Comparison of ENCODE assay signal across 7 mouse cellular contexts in the genomic region with DNA sequence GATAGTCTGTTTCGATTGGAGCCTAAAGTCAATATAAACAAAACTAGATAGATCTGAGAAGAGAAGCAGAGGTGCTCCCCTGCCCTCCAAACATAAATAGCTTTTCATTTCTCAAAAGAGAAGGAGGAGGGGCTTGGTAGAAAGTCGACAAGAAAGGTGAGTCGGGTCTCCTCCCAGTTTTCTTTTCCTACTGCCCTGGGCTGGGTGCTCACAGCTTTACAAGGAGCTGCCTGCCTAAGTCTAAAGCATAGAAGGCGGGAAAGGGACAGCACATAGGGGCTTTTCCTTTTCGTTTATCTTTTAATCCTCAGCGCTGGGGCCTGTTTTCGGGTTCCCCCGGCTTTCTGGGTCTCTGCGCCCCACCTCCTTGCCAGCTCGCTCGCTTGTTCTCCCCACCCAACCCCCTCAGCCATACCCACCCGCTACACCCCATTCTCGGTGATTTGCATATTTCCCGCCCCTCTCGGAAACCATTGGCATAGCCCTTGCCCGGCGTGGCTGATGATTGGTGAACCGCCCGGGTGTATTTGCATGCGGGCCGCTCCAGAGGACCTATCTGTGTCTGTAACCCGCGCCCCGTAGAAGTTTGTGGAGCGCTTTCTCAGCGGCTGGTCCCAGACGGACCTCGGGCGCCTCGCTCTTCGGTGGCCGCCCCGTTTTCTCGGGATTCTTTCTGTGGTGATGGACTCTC. TPM values are rescaled to one million over a fixed set of nuclear protein-coding genes. Genes with fewer than 3 reads are reported as not detected.
DNase-seq lines count a peak whose midpoint lies in the region; ATAC-seq and TF ChIP-seq lines count a peak whose summit lies in the region.

Abtb2 (plus strand) TSS at position 579 of the 691 bp plus-strand sequence.

- TF ChIP-seq CTCF in kidney, adult 2 months (conservative IDR thresholded peaks at IDR 0.05; ENCODE audit: insufficient read depth, insufficient read length, low read depth, low read length): no peak
- no peak; the same call in 1 of the 2 replicates for TF ChIP-seq CTCF in small intestine, adult 2 months (IDR thresholded peaks at IDR 0.05; ENCODE audit: extremely low read depth, insufficient read length, insufficient replicate concordance, low read depth, low read length)

- peak; percentile 95 for ATAC-seq in embryonic facial prominence, embryonic 12.5 days (ENCODE audit: insufficient number of reproducible peaks, insufficient read depth, low FRiP score, low TSS enrichment)
- peak; percentile 93 for ATAC-seq in limb, embryonic 11.5 days (ENCODE audit: insufficient number of reproducible peaks, low FRiP score, low TSS enrichment, low read depth)
- peak; percentile 97 for ATAC-seq in midbrain, embryonic 13.5 days

- under 1% methylated on average over 34 of the region's 34 CpGs for WGBS in embryonic facial prominence, embryonic 12.5 days
- under 1% methylated on average over 34 of the region's 34 CpGs for WGBS in kidney, adult 2 months
- under 1% methylated on average over 34 of the region's 34 CpGs for WGBS in limb, embryonic 11.5 days
- under 1% methylated on average over 34 of the region's 34 CpGs for WGBS in midbrain, embryonic 13.5 days
- WGBS in small intestine, adult 2 months: 1% methylated on average over 34 of the region's 34 CpGs

- DNase-seq in adrenal gland, postnatal 36 days: peak; percentile 95 to 97
- peak; percentile 96 to 97 for DNase-seq in heart, adult 18-20 months
- peak; percentile 98 for DNase-seq in kidney, adult 2 months
- DNase-seq in limb, embryonic 11.5 days (ENCODE audit: low spot score): peak; percentile 94

- peak within 1 kb of the TSS; percentile 92 for H3K27ac ChIP-seq in embryonic facial prominence, embryonic 12.5 days
- peak within 1 kb of the TSS; percentile 74 for H3K27ac ChIP-seq in kidney, adult 2 months (ENCODE audit: insufficient read depth, low read depth, low read length)
- peak within 1 kb of the TSS; percentile 76 for H3K27ac ChIP-seq in limb, embryonic 11.5 days (replicated peaks; ENCODE audit: low read depth, low read length)
- H3K27ac ChIP-seq in midbrain, embryonic 13.5 days: peak within 1 kb of the TSS; percentile 81
- H3K27ac ChIP-seq in small intestine, adult 2 months (ENCODE audit: insufficient read depth, low read depth, low read length): peak within 1 kb of the TSS; percentile 14; the same call in 1 of the 2 replicates

- peak within 1 kb of the TSS; percentile 79 for H3K9ac ChIP-seq in embryonic facial prominence, embryonic 12.5 days
- peak within 1 kb of the TSS; percentile 71 for H3K9ac ChIP-seq in limb, embryonic 11.5 days (ENCODE audit: low read length)
- peak within 1 kb of the TSS; percentile 80 for H3K9ac ChIP-seq in midbrain, embryonic 13.5 days (replicated peaks)

- H3K4me3 ChIP-seq in embryonic facial prominence, embryonic 12.5 days: peak within 1 kb of the TSS; percentile 77
- peak within 1 kb of the TSS; percentile 90 for H3K4me3 ChIP-seq in kidney, adult 2 months (ENCODE audit: insufficient read depth, low read depth, low read length)
- H3K4me3 ChIP-seq in limb, embryonic 11.5 days (ENCODE audit: low read depth, low read length): peak within 1 kb of the TSS; percentile 70
- H3K4me3 ChIP-seq in midbrain, embryonic 13.5 days (replicated peaks): peak within 1 kb of the TSS; percentile 76
- peak within 1 kb of the TSS; percentile 75 for H3K4me3 ChIP-seq in small intestine, adult 2 months (ENCODE audit: low read depth, low read length)

- no peaks in the 10 kb centered on the region for H3K9me3 ChIP-seq in embryonic facial prominence, embryonic 12.5 days
- H3K9me3 ChIP-seq in limb, embryonic 11.5 days (ENCODE audit: control insufficient read depth, low read length): no peaks in the 10 kb centered on the region
- no peaks in the 10 kb centered on the region for H3K9me3 ChIP-seq in midbrain, embryonic 13.5 days

- H3K36me3 ChIP-seq in embryonic facial prominence, embryonic 12.5 days: no peaks in the 10 kb centered on the region
- H3K36me3 ChIP-seq in kidney, adult 2 months (ENCODE audit: control insufficient read depth, insufficient read depth, low read length): no peaks in the 10 kb centered on the region
- H3K36me3 ChIP-seq in limb, embryonic 11.5 days (ENCODE audit: control insufficient read depth, insufficient read depth, low read length): no peaks in the 10 kb centered on the region
- H3K36me3 ChIP-seq in midbrain, embryonic 13.5 days: no peaks in the 10 kb centered on the region
- H3K36me3 ChIP-seq in small intestine, adult 2 months (ENCODE audit: control insufficient read depth, insufficient read depth, low read length): no peaks in the 10 kb centered on the region

- TF ChIP-seq POLR2A in kidney, adult 2 months (IDR thresholded peaks at IDR 0.05; ENCODE audit: low read depth, low read length): peak; percentile 92
- peak; percentile 97 for TF ChIP-seq POLR2A in small intestine, adult 2 months (IDR thresholded peaks at IDR 0.05; ENCODE audit: low read depth, low read length)

- H3K4me1 ChIP-seq in embryonic facial prominence, embryonic 12.5 days: peaks cover 40% of the 10 kb centered on the region
- H3K4me1 ChIP-seq in kidney, adult 2 months (ENCODE audit: control insufficient read depth, insufficient read depth, low read length): peaks cover 20% of the 10 kb centered on the region; the same call in 1 of the 2 replicates
- H3K4me1 ChIP-seq in limb, embryonic 11.5 days (ENCODE audit: control insufficient read depth, insufficient read depth, low read length): peaks cover 17% of the 10 kb centered on the region
- H3K4me1 ChIP-seq in midbrain, embryonic 13.5 days (replicated peaks): peaks cover 53% of the 10 kb centered on the region
- H3K4me1 ChIP-seq in small intestine, adult 2 months (ENCODE audit: control insufficient read depth, insufficient read depth, insufficient read length, low read length): peaks cover 12% of the 10 kb centered on the region

- peaks cover 6% of the 10 kb centered on the region; the same call in 1 of the 2 replicates for H3K27me3 ChIP-seq in embryonic facial prominence, embryonic 12.5 days
- H3K27me3 ChIP-seq in kidney, adult 2 months (replicated peaks; ENCODE audit: control insufficient read depth, insufficient read depth, low read length): no peaks in the 10 kb centered on the region
- no peaks in the 10 kb centered on the region for H3K27me3 ChIP-seq in limb, embryonic 11.5 days (ENCODE audit: control insufficient read depth, insufficient read depth, low read length)
- H3K27me3 ChIP-seq in midbrain, embryonic 13.5 days: peaks cover 7% of the 10 kb centered on the region
- H3K27me3 ChIP-seq in small intestine, adult 2 months (ENCODE audit: control insufficient read depth, insufficient read depth, low read length): peaks cover 4% of the 10 kb centered on the region; the same call in 1 of the 2 replicates

- H3K4me2 ChIP-seq in embryonic facial prominence, embryonic 12.5 days (replicated peaks): peak within 1 kb of the TSS; percentile 88
- peak within 1 kb of the TSS; percentile 95 for H3K4me2 ChIP-seq in limb, embryonic 11.5 days (ENCODE audit: low read depth, severe bottlenecking)
- peak within 1 kb of the TSS; percentile 99 for H3K4me2 ChIP-seq in midbrain, embryonic 13.5 days (replicated peaks)

RNA-seq across cellular contexts. Expression of gene Abtb2, which starts in this region (rescaled TPM):
- total RNA-seq in adrenal gland, postnatal 36 days (2021): 10 to 100 TPM; 33.4 to 51.6 TPM
- 21.2 and 22.7 TPM in 2 replicates for polyA plus RNA-seq in embryonic facial prominence, embryonic 12.5 days (2016; fragmentation: Nextera tagmentation; extraction: Ambion mirVana)
- 10 to 100 TPM; 22.1 to 26.7 TPM for total RNA-seq in heart, adult 18-20 months (2021)
- polyA plus RNA-seq in kidney, adult 2 months (2012; rRNA removed): 11.6 and 12.0 TPM in 2 replicates
- polyA plus RNA-seq in limb, embryonic 11.5 days (2014; fragmentation: Nextera tagmentation; extraction: Ambion mirVana): 11.5 and 11.6 TPM in 2 replicates
- polyA plus RNA-seq in midbrain, embryonic 13.5 days (2015; fragmentation: Nextera tagmentation; extraction: Ambion mirVana): 11.2 and 12.8 TPM in 2 replicates
- polyA plus RNA-seq in small intestine, adult 2 months (2012; rRNA removed): 2.7 and 3.6 TPM in 2 replicates

Comparison
In these comparisons a context has a peak if more than half of its experiments do, and no peak if none do; other contexts are left out.
1. Peak in every context shown above with its lines: DNase-seq, ATAC-seq, H3K4me3 ChIP-seq and H3K27ac ChIP-seq.
2. H3K27ac ChIP-seq: peak in every context shown above with its lines; median percentile 92 in embryonic facial prominence, embryonic 12.5 days; 81 in midbrain, embryonic 13.5 days; 76 in limb, embryonic 11.5 days; 74 in kidney, adult 2 months; 14 in small intestine, adult 2 months.